Mouse (Mus musculus) CH12.LX (cell line): ENCODE results near the gene Olfr544. TPM values are rescaled to one million over a fixed set of nuclear protein-coding genes. Genes with fewer than 3 reads are reported as not detected.

Source experiments
- DNase-seq: peaks from one replicate; pipeline ENCODE4 v3.0.0-alpha.2; 2013; ENCODE audit errors: extremely low read depth
- H3K27ac ChIP-seq: 2 replicates; pipeline ENCODE4 v1.5.1; 2012; ENCODE audit warnings: low read depth, mild to moderate bottlenecking, control low read depth, moderate library complexity; ENCODE audit not compliant: insufficient read depth
- H3K27me3 ChIP-seq: replicated peaks from 2 replicates; pipeline ENCODE3; 2012; ENCODE audit warnings: inconsistent platforms
- H3K36me3 ChIP-seq, 2 experiments: replicated peaks in 1 of 2; 2 replicates each; pipeline versions ENCODE3 to v1.6.1; 2012; ENCODE audit warnings: inconsistent platforms in 1 of 2, low read length in 1 of 2, mild to moderate bottlenecking in 1 of 2, mixed read lengths in 1 of 2, moderate library complexity in 1 of 2; ENCODE audit not compliant: control insufficient read depth in 1 of 2, insufficient read depth in 1 of 2
- H3K4me1 ChIP-seq, 2 experiments: 2 replicates each; pipeline ENCODE4 v1.6.1; 2012; ENCODE audit warnings: inconsistent platforms in 1 of 2, moderate library complexity in 1 of 2; ENCODE audit not compliant: insufficient read depth in 2 of 2, control insufficient read depth in 1 of 2
- H3K4me2 ChIP-seq: 2 replicates; pipeline ENCODE4 v1.6.1; 2012; ENCODE audit warnings: low read depth, mild to moderate bottlenecking, control low read depth; ENCODE audit not compliant: poor library complexity, insufficient read depth, severe bottlenecking
- H3K4me3 ChIP-seq, 3 experiments: fragments of 150-350 bp in 1 of 3; sonication (generic) in 1 of 3; replicated peaks in 1 of 3; 2 replicates each; pipeline versions ENCODE3 to v1.5.1; 2011 to 2012; ENCODE audit warnings: low read depth in 2 of 3, low read length in 2 of 3, mild to moderate bottlenecking in 2 of 3, moderate library complexity in 2 of 3, control low read depth in 1 of 3, improper control_type of control experiment in 1 of 3, inconsistent platforms in 1 of 3, mixed read lengths in 1 of 3; ENCODE audit not compliant: poor library complexity in 1 of 3
- H3K79me2 ChIP-seq: replicated peaks from 2 replicates; pipeline ENCODE4 v1.6.1; 2012; ENCODE audit warnings: mild to moderate bottlenecking, moderate library complexity; ENCODE audit not compliant: control insufficient read depth, poor library complexity, insufficient read depth, severe bottlenecking; ENCODE audit errors: extremely low read depth
- H3K9ac ChIP-seq: 2 replicates; pipeline ENCODE4 v1.6.1; 2012; ENCODE audit warnings: low read depth, mild to moderate bottlenecking, control low read depth, moderate library complexity; ENCODE audit not compliant: insufficient read depth
- H3K9me3 ChIP-seq: replicated peaks from 2 replicates; pipeline ENCODE3; 2012; ENCODE audit warnings: low read length, inconsistent platforms, mixed read lengths
- CHD2 ChIP-seq: IDR thresholded peaks from 2 replicates; pipeline ENCODE4 v1.6.1; 2011; ENCODE audit warnings: low read length, improper control_type of control experiment
- CTCF ChIP-seq, 2 experiments: IDR thresholded peaks in 1 of 2; conservative IDR thresholded peaks in 1 of 2; 2 replicates each; pipeline ENCODE4 v1.5.1; 2011 to 2012; ENCODE audit warnings: low read depth in 2 of 2, low read length in 2 of 2, improper control_type of control experiment in 1 of 2, inconsistent platforms in 1 of 2, mild to moderate bottlenecking in 1 of 2, moderate library complexity in 1 of 2
- ELF1 ChIP-seq: IDR thresholded peaks from 2 replicates; pipeline ENCODE4 v1.6.1; 2014; ENCODE audit warnings: low read depth, mild to moderate bottlenecking, inconsistent platforms, low read length, improper control_type of control experiment
- EP300 ChIP-seq: IDR thresholded peaks from 2 replicates; pipeline ENCODE4 v1.6.1; 2011; ENCODE audit warnings: low read length, improper control_type of control experiment
- GABPA ChIP-seq: IDR thresholded peaks from 2 replicates; pipeline ENCODE4 v1.6.1; 2012; ENCODE audit warnings: low read depth, low read length, improper control_type of control experiment, inconsistent platforms; ENCODE audit not compliant: insufficient replicate concordance
- JUND ChIP-seq: conservative IDR thresholded peaks from 2 replicates; pipeline ENCODE4 v1.6.1; 2011; ENCODE audit warnings: low read depth, low read length, improper control_type of control experiment
- KAT2A ChIP-seq: IDR thresholded peaks from 2 replicates; pipeline ENCODE4 v1.6.1; 2012; ENCODE audit warnings: low read length, improper control_type of control experiment, inconsistent platforms; ENCODE audit not compliant: insufficient replicate concordance
- MAFK ChIP-seq: IDR thresholded peaks from 2 replicates; pipeline ENCODE4 v1.6.1; 2011; ENCODE audit warnings: low read length, improper control_type of control experiment; ENCODE audit not compliant: insufficient replicate concordance
- MAX ChIP-seq: IDR thresholded peaks from 2 replicates; pipeline ENCODE4 v1.6.1; 2011; ENCODE audit warnings: low read length, improper control_type of control experiment
- MAZ ChIP-seq: IDR thresholded peaks from 2 replicates; pipeline ENCODE4 v1.6.1; 2012; ENCODE audit warnings: low read depth, mild to moderate bottlenecking, inconsistent platforms, low read length, improper control_type of control experiment, moderate library complexity
- NRF1 ChIP-seq: IDR thresholded peaks from 2 replicates; pipeline ENCODE4 v1.6.1; 2014; ENCODE audit warnings: low read depth, mild to moderate bottlenecking, inconsistent platforms, low read length, improper control_type of control experiment, moderate library complexity
- PAX5 ChIP-seq: IDR thresholded peaks from 2 replicates; pipeline ENCODE4 v1.6.1; 2012; ENCODE audit warnings: low read length, inconsistent platforms, mixed read lengths
- POLR2AphosphoS2 ChIP-seq: IDR thresholded peaks from 2 replicates; pipeline ENCODE4 v1.6.1; 2011; ENCODE audit warnings: low read depth, low read length, improper control_type of control experiment
- SIN3A ChIP-seq: IDR thresholded peaks from 2 replicates; pipeline ENCODE4 v1.6.1; 2012; ENCODE audit warnings: low read length, improper control_type of control experiment, inconsistent platforms
- TBP ChIP-seq: conservative IDR thresholded peaks from 2 replicates; pipeline ENCODE4 v1.6.1; 2011; ENCODE audit warnings: low read depth, low read length, improper control_type of control experiment
- TCF12 ChIP-seq: IDR thresholded peaks from 2 replicates; pipeline ENCODE4 v1.6.1; 2014; ENCODE audit warnings: low read depth, mild to moderate bottlenecking, inconsistent platforms, low read length, improper control_type of control experiment
- ZKSCAN1 ChIP-seq: IDR thresholded peaks from 2 replicates; pipeline ENCODE4 v1.6.1; 2012; ENCODE audit warnings: low read depth, inconsistent platforms, low read length, improper control_type of control experiment, borderline replicate concordance
- dilution Hi-C: fragments of 300-500 bp; cut with MboI; formaldehyde crosslinking; loops from 2 replicates; pipeline ENCODE4 v1.14.3; 2020; ENCODE audit warnings: low sequenced_read_pairs; ENCODE audit not compliant: extremely low pct_unique_long_range_greater_than_20kb, extremely low pct_ligation_motif_present
- in situ Hi-C: fragments of 300-500 bp; cut with MboI; formaldehyde crosslinking; loops from 3 replicates; pipeline ENCODE4 v1.14.3; 2019; ENCODE audit warnings: low sequenced_read_pairs, low pct_ligation_motif_present, low pct_unique_long_range_greater_than_20kb, mixed read lengths
- polyA plus RNA-seq: library from polyadenylated mRNA; unstranded; fragments of >175 nt; gene quantifications from 2 replicates; pipeline ENCODE4 v1.2.1, GENCODE M21; 2012; ENCODE audit warnings: low read depth; ENCODE audit not compliant: insufficient read length
- total RNA-seq, 2 experiments: library from RNA; depleted of rRNA; stranded (reverse); fragments of 300-350 nt in 1 of 2; fragments of >200 nt in 1 of 2; gene quantifications; 2 replicates each; pipeline ENCODE4 v1.2.3; 2012 to 2014

Gene Olfr544
- total and polyA plus RNA-seq, 3 experiments: 0.23 TPM; not detected in 2

- Histone ChIP-seq H3K79me2 (no peaks in the 10 kb centered on the region), H3K27me3 (no peaks in the 10 kb centered on the region), H3K27ac (no peak overlapping the region), H3K4me1 (no peaks in the 10 kb centered on the region), H3K4me2 (no peak overlapping the region), H3K36me3 (peaks cover 13 to 66% of the 10 kb centered on the region in 2 experiments), H3K9me3 (no peaks in the 10 kb centered on the region), H3K9ac (no peak overlapping the region), H3K4me3 (no peak overlapping the region)
- TF ChIP-seq NRF1: no peak
- no peak for TF ChIP-seq MAFK
- no peak for TF ChIP-seq CTCF (conservative IDR thresholded peaks at IDR 0.05 in 1 of 2, IDR thresholded peaks at IDR 0.05 in 1 of 2; ENCODE audit: low read depth in 2 of 2, low read length in 2 of 2)
- TF ChIP-seq EP300: no peak
- no peak for TF ChIP-seq CHD2
- TF ChIP-seq POLR2AphosphoS2: no peak
- no peak for TF ChIP-seq JUND
- no peak for TF ChIP-seq MAX
- TF ChIP-seq TBP: no peak
- TF ChIP-seq KAT2A: no peak
- no peak for TF ChIP-seq MAZ
- no peak for TF ChIP-seq SIN3A
- no peak for TF ChIP-seq ELF1
- no peak for TF ChIP-seq GABPA
- no peak for TF ChIP-seq PAX5
- no peak for TF ChIP-seq ZKSCAN1
- TF ChIP-seq TCF12: no peak
- no peak for DNase-seq
- dilution Hi-C loops (no loop called here), in situ Hi-C loops (no loop called here)
Observed at GRCm38 (mm10) chr7:102472675-102473074, 15.4 kb downstream of the Olfr544 start.

DNA sequence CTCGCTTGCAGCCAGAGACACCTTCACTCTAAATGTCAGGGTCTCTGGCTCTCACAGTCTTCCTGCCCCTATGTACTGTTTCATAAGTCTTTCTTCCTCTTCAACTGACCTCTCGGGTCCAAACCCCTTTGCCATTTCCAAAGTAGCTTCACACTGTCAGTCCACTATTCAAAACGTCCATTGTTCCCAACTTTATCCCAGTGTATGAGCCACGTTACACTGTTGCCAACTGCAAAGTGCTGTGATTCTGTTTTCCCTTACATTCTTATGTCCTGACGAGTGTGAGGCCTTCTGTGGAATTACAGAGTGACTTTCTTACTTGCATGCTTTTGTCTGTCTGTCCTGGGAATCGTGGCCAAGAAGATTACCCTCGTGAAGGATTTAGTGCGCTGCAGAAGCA, 20.5 kb downstream of the Olfr544 start:
- Histone ChIP-seq H3K79me2 (no peaks in the 10 kb centered on the region), H3K4me1 (no peaks in the 10 kb centered on the region), H3K4me3 (no peak overlapping the region), H3K27ac (no peak overlapping the region), H3K27me3 (no peaks in the 10 kb centered on the region), H3K36me3 (peaks cover 56 to 87% of the 10 kb centered on the region in 2 experiments), H3K9me3 (no peaks in the 10 kb centered on the region), H3K4me2 (no peak overlapping the region), H3K9ac (no peak overlapping the region)
- dilution Hi-C loops (no loop called here), in situ Hi-C loops (no loop called here)
- DNase-seq: no peak
- no peak for TF ChIP-seq SIN3A
